Mouse (Mus musculus): ENCODE data around the gene Cyth1. TPM values are rescaled to one million over a fixed set of nuclear protein-coding genes. Genes with fewer than 3 reads are reported as not detected.

Gene Cyth1
- total RNA-seq, 2 experiments from 2014 or later: 29.4 to 32.2 TPM

DNA sequence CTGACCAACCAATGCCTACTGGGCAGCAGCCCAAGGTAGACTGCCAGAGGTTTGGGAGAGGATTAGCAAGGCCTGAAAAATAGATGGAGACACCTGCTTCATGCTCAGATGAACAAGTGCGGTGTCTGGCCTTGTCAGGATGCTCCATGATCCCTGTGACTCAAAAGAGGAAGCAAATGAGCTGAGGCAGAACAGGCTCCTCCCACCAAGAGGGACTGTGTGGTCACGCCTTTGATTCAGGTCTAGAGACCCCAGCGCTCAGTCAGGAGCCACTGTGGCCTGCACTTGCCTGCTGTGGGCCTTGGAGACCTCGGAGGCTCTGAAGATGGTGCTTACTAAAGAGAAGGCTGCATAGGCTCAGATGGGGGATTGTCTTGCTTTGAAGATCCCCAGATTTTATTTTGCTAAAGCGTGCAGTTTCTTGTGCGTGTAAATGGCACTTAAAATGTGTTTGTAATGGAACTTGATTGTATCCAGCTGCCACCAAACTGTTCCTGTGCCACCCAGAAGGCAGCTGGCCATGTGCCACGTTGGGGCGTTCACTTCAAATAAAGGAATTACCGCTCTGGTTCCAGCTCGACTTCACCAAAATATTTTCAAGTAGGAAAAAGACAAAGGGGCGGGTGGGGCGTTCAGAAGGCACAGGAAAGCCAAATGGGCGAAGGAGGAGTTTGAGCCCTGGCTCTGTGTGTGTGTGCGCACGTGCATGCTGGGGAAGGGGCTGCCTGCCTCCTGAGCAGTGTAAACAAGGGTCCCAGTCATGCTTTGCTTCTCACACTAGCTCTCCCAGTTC is 6.0 kb upstream of the Cyth1 start:
- DNase-seq (ENCODE audit: low spot score in 2 of 2): no peak

DNA sequence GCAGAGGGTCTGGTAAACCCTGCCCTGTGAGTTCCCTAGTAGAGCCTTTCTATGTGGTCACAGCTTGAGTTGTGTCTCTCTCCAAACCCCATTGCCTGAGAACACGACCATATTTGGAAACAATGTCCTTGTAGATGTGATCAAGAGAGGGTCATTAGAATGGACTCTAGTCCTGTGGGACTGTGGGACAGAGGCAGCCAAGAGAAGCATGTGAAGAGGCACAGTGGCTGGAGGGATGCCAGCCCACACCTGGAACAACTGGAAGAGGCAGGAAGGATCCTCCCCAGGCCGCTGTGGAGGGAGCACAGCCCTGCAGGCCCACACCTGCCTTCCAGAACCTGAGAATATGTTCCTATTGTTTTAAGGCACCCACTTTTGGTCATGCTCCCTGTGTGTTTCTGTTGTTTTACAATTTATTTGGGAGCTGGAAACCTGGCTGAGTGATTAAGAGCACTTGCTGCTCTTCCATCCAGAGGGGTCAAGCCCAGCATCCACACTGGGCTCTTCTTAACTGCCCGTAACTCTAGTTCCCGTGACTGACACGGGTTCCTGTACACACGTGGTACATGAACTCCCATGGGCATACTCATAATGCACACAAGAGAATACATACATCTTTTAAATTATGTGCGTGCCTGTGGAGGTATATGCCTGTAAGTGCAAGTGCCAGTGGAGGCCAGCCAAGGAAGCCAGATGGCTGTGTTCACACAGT is 5.2 kb upstream of the Cyth1 start:
- no peak for DNase-seq (ENCODE audit: low spot score in 2 of 2)

DNA sequence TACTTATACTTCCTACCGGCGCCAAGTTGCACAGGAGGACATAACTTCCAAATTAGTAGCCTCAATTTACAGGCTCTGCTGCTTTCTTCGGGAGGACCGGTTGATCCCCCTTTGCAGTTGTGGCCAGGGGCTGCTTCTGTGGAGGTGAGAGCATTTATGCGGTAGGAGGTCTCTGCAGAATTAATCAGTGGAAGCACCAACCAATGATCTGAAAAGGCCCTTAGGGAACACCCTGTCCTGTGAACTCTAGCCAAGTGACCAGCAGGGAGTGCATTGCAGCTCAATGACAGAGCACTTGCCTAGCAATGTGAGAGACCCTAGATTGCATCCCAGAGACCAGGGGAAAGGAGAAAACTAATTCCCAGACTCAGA is 606 bp upstream of the Cyth1 start:
- DNase-seq (ENCODE audit: low spot score in 2 of 2): no peak

DNA sequence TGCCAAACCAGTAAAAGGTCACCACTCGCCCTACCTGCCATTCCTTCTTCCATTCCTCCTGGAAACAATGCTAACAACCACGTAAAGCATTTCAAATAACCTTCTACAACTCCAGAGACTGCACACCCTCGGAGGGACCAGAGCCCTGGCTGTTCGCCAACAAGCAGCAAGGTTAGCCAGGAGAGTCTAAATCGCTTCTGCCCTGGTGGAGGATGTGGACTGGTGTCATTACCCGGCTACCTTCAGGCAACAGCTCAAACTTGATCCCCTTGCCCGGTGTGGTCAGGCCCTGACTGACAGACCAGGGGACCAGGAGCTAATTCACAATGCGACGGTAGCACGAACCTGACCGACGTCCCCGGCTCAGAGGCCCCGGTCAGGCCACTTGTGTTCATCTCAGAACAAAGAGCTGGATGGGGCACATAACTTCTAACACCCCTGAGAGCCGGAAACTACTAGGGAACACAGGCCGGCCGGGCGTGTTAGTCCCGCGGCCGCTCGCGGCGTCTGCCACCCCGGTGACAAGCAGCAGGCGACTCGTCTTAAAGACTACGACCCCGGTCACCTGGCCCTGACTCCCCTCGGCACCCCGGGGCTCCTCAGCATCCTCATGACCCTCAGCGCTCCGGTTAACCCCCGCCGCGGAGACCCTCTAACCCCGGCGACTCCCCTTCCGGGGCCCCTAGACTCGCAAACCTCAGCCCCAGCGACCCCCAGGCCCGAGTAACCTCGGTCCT is 865 bp downstream of the Cyth1 start:
- DNase-seq (ENCODE audit: low spot score in 2 of 2): peak; percentile 63 to 66

- DNase-seq (ENCODE audit: low spot score in 2 of 2): no peak
Observed at GRCm38 (mm10) chr11:118246724-118247123, 1.7 kb downstream of the Cyth1 start.

DNA sequence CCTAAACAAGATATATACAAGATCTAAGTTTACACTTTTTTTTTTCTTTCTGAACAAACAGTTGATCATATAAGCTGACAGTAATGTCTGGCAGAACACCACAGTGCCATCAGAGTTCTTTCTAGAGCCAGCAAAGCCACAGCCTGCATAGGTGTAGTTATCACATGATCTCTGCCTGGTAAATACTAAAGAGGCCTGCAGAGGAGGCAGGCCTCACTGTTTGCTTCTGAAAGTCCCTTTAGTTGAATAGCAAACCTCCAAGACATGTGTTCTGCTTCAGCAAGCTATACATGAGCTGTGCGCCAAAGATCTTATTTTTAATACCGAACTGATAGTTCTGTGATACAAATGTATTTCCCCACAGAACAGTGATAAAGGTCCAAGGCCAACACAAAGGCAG is 3.3 kb downstream of the Cyth1 start:
- DNase-seq (ENCODE audit: low spot score in 2 of 2): no peak

GRCm38 (mm10) chr11:118243627-118244261 is 4.6 kb downstream of the Cyth1 start:
- no peak for DNase-seq (ENCODE audit: low spot score in 2 of 2)

DNA sequence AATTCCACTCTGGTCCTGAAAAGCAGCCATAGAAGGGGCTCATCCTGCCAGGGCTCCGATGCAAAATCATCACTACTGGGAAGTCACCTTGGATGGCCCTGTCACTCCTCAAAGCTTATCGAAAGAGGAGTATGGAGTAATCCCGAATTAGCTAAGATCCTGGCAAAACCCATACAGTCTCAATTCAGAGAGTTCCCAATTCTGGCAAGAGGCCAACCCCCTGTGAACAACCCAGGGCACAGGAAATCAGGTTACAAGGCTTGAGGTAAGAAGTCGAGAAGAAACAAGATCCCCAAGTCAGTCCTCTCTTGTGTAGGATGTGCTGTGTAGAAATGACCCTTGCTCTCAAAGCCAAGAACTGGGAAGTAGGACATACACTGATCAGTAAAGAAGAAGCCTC is 5.9 kb downstream of the Cyth1 start:
- DNase-seq (ENCODE audit: low spot score in 2 of 2): no peak

GRCm38 (mm10) chr11:118240388-118240787 is 8.0 kb downstream of the Cyth1 start:
- no peak for DNase-seq (ENCODE audit: low spot score in 2 of 2)

DNA sequence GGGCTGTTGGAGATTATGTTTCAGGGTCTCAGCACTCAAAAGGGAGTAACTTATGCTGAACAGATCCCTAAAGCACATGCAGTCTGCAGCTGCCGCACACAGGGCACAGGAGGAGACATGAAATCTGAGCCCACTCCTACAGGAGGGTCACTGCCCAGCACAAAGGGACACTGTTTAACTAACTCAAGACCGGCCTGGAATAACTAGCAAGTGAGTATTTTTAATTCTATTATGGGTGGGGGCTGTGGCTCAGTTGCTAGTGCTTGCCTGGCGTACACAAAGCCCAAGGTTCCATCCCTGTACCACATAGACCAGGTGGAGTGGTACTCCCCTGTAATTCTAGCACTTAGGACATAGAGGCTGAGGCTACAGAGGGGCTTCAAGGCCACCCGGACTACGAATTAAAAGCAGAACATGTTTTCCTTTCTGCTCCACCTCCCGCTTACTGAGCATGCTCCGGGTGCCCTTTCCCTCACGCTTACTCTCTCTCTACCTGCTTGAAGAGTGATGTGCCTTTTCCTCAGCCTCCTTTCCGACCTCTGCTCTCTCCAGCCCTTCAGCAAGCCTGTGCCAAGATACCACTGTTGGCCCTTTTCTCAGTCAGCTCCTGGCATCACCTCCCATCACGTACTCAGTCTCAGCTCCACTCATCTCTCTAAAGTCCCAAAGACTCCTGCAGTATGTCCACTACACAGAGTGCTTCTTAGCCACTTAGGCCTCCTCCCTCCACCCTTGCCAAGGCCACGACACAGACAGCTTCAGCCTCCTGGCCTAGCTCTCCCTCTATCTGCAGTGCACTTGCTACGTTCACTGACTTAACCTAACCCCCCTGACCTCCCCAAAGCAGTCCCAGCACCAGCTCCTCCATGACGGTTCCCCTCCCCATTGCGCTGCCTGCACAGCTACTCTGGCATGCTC is 8.9 kb downstream of the Cyth1 start:
- DNase-seq (ENCODE audit: low spot score in 2 of 2): no peak

GRCm38 (mm10) chr11:118236520-118237190 is 11.7 kb downstream of the Cyth1 start:
- no peak for DNase-seq (ENCODE audit: low spot score in 2 of 2)

DNA sequence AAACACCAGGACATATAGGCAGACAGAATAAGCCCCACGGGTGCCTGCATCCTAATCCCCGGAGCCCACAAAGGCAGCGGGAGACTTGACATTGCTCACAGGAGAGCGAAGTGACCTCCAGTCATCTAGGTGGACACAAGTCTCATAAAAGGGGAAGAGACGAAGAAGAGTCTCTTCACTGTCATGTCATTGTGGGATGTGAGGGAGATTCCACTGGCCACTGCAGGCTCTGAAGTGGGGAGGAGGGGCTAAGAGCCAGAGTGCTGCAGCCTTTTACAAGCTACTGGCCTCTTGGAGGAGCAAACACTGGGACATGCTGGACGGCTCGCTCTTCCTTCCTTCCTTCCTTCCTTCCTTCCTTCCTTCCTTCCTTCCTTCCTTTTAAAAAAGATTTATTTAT is 13.5 kb downstream of the Cyth1 start:
- DNase-seq (ENCODE audit: low spot score in 2 of 2): no peak

DNA sequence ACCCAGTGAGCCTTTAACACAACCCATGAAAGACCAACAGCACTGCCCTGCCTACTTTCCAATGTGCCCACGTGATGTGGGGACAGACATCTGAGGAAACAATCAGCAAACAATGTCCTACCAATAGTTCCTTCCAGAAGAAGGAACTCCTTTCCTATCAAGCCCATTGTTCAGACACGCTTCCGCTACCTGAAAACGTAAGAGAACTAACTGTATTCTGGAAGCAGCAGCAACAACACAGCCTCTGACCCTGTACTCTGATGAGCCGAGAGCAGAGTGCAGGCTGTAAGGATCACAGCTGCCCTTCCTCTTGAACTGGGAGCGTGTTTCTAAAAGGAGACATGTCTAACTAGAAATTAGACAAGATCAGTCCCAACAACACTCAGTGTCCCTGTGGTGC is 13.9 kb downstream of the Cyth1 start:
- no peak for DNase-seq (ENCODE audit: low spot score in 2 of 2)

DNA sequence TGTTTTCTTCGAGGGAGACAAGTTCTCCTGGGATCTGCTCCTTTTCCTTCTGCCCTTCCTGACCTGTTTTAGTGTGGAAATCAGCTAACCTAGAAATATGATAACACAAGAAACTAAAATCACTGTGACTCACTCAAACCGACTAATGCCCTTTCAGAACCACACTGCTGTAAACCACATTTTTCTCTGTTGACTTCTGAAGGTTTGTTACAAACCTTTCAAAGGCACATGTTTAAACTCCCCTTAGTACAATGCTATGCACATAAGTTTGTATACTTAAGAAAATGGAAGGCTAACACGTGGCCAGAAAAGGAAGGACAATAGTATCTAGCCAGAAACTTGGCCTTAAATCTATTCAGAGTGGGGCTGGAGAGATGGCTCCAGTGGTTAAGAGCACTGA is 14.5 kb downstream of the Cyth1 start:
- no peak for DNase-seq (ENCODE audit: low spot score in 2 of 2)

DNA sequence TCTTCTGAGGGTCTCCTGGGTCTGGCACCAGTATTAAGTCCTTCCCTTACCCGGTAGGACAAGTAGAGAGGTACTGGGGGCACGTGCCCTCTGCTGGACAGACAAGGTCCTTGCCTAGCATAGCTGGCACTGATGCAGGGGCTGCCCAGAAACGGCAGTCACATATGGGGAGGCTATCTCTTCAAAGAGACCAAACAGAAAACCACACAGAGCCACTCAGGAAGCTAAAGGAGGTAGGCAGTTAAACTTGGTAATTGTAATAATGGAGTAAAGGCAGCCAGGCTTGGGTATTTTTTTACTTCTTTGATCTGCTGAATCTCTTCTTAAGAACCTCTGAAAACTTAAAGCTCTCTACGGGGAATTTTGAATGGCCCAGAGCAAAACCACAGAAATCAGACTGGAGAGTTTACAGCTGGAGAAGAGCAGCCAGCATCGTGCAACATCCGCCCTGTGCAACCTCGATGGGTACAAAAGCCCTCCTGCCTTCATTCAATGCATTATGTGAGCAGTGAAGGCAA is 16.0 kb downstream of the Cyth1 start:
- DNase-seq (ENCODE audit: low spot score in 2 of 2): no peak

DNA sequence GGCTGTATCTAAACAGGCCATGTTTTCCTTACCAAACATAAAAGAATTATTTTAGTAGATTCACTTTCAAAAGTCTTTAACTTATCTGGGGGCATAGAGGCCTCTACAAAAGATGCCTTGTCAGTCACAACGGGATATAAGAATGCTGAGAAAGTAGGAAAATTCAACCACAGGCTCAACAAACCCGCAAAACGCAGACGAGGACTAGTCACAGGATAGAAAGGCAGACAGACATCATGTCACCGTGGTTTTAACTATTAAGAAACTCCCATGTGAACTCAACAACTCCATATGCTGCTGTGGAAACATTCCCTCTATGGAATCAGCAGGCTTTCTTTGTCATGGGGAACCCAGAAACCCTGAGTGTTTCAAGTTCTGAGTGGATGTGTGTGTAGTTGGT is 18.5 kb downstream of the Cyth1 start:
- DNase-seq (ENCODE audit: low spot score in 2 of 2): no peak

- DNase-seq (ENCODE audit: low spot score in 2 of 2): no peak
Observed at GRCm38 (mm10) chr11:118227650-118228049, 20.7 kb downstream of the Cyth1 start.

- no peak for DNase-seq (ENCODE audit: low spot score in 2 of 2)
Observed at GRCm38 (mm10) chr11:118226850-118227249, 21.5 kb downstream of the Cyth1 start.

GRCm38 (mm10) chr11:118225862-118226261 is 22.5 kb downstream of the Cyth1 start:
- no peak for DNase-seq (ENCODE audit: low spot score in 2 of 2)
